Mouse (Mus musculus) kidney, adult 18-20 months (tissue): ENCODE results near the gene Ric1.
"Not testable (repeated sequence)": the region's sequence is repeated elsewhere in the genome, so short reads cannot be mapped to it uniquely, and the experiment has no call there.

Experiments
- DNase-seq: peaks from one replicate; pipeline ENCODE4 v3.0.0; 2021

The Ric1 gene

GRCm38 (mm10) chr19:29498842-29499456, 23.1 kb upstream of the Ric1 start:
- peak; percentile 20 for DNase-seq

GRCm38 (mm10) chr19:29500333-29500732, 21.7 kb upstream of the Ric1 start:
- no peak for DNase-seq

GRCm38 (mm10) chr19:29501106-29501505, 21.0 kb upstream of the Ric1 start:
- peak; percentile 47 for DNase-seq

GRCm38 (mm10) chr19:29501507-29501906, 20.6 kb upstream of the Ric1 start:
- DNase-seq: peak; percentile 85

- no peak for DNase-seq
Measured at GRCm38 (mm10) chr19:29504131-29504530, 18.0 kb upstream of the Ric1 start.

- peak; percentile 2 for DNase-seq
Measured at GRCm38 (mm10) chr19:29505617-29506016, 16.5 kb upstream of the Ric1 start.

GRCm38 (mm10) chr19:29508208-29508607, 13.9 kb upstream of the Ric1 start:
- DNase-seq: peak; percentile 2

- no peak for DNase-seq
Measured at GRCm38 (mm10) chr19:29509857-29510256, 12.2 kb upstream of the Ric1 start.

- peak; percentile 35 for DNase-seq
Measured at GRCm38 (mm10) chr19:29511826-29512225, 10.3 kb upstream of the Ric1 start.

GRCm38 (mm10) chr19:29513111-29513766, 8.8 kb upstream of the Ric1 start:
- no peak for DNase-seq

- DNase-seq: no peak
Measured at GRCm38 (mm10) chr19:29514130-29514529, 8.0 kb upstream of the Ric1 start.

GRCm38 (mm10) chr19:29515386-29515785, 6.7 kb upstream of the Ric1 start:
- no peak for DNase-seq

GRCm38 (mm10) chr19:29515991-29516390, 6.1 kb upstream of the Ric1 start:
- no peak for DNase-seq

GRCm38 (mm10) chr19:29518409-29518808, 3.7 kb upstream of the Ric1 start:
- no peak for DNase-seq

- DNase-seq: no peak
Measured at GRCm38 (mm10) chr19:29518922-29519321, 3.2 kb upstream of the Ric1 start.

GRCm38 (mm10) chr19:29520996-29521560, 1.0 kb upstream of the Ric1 start:
- DNase-seq: no peak

GRCm38 (mm10) chr19:29522445-29523229, 555 bp downstream of the Ric1 start:
- DNase-seq: peak; percentile 62

- DNase-seq: no peak
Measured at GRCm38 (mm10) chr19:29523230-29523582, 1.1 kb downstream of the Ric1 start.

- no peak for DNase-seq
Measured at GRCm38 (mm10) chr19:29523701-29524100, 1.6 kb downstream of the Ric1 start.

- DNase-seq: peak; percentile 55
Measured at GRCm38 (mm10) chr19:29524614-29525013, 2.5 kb downstream of the Ric1 start.

- DNase-seq: not testable (repeated sequence)
Measured at GRCm38 (mm10) chr19:29525588-29525987, 3.5 kb downstream of the Ric1 start.

GRCm38 (mm10) chr19:29526837-29527236, 4.8 kb downstream of the Ric1 start:
- DNase-seq: no peak

GRCm38 (mm10) chr19:29527299-29527698, 5.2 kb downstream of the Ric1 start:
- no peak for DNase-seq

- DNase-seq: no peak
Measured at GRCm38 (mm10) chr19:29528568-29528967, 6.5 kb downstream of the Ric1 start.
